Mouse (Mus musculus): ENCODE measurements around the gene Man1c1. TPM values are rescaled to one million over a fixed set of nuclear protein-coding genes. Genes with fewer than 3 reads are reported as not detected.

Gene Man1c1
- polyA plus RNA-seq, 1 experiment from 2014 or later, result 4.7 TPM

GRCm38 (mm10) chr4:134567377-134568226, 136.5 kb downstream of the Man1c1 start:
- peak; percentile 45 for ATAC-seq (ENCODE audit: low FRiP score)
- WGBS, result 14% methylated on average over 19 of the region's 19 CpGs
- peak overlapping the region; percentile 54 for H3K27ac ChIP-seq (replicated peaks)
- H3K27me3 ChIP-seq (replicated peaks), result no peaks in the 10 kb centered on the region
- no peaks in the 10 kb centered on the region for H3K9me3 ChIP-seq (replicated peaks)
- peaks cover 16% of the 10 kb centered on the region for H3K36me3 ChIP-seq
- peaks cover 9% of the 10 kb centered on the region; the same call in 1 of the 2 replicates for H3K4me1 ChIP-seq
- H3K4me2 ChIP-seq, result no peak overlapping the region
- H3K9ac ChIP-seq (replicated peaks), result no peak overlapping the region
- no peak overlapping the region for H3K4me3 ChIP-seq (replicated peaks)

DNA sequence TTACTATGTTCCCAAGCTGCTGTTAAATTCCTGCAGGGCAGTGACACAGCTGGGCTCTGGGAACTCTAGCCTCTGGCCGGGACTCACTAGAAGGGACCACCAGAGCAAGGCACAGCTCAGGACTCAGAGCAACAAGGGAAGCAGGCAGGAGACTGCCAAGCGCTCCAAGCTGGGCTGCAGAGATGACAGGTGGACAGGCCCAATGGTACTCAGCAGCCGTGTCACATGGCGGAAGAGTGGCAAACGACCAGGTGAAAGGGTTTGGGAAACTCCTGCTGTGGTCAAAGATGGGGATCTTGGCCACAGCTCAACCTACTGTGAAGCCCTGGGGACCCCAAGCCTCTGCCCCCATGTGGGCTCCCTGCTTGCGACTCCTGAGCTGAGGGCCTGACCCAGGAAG, 140.0 kb downstream of the Man1c1 start:
- no peak overlapping the region for H3K4me3 ChIP-seq (replicated peaks)
- H3K27ac ChIP-seq (replicated peaks), result no peak overlapping the region
- H3K36me3 ChIP-seq, result peaks cover 16% of the 10 kb centered on the region
- no peak overlapping the region for H3K4me2 ChIP-seq
- no peak for ATAC-seq (ENCODE audit: low FRiP score)
- H3K4me1 ChIP-seq, result peaks cover 3% of the 10 kb centered on the region; the same call in 1 of the 2 replicates
- no peak overlapping the region for H3K9ac ChIP-seq (replicated peaks)
- no peaks in the 10 kb centered on the region for H3K27me3 ChIP-seq (replicated peaks)
- no peaks in the 10 kb centered on the region for H3K9me3 ChIP-seq (replicated peaks)
- 84% methylated on average over 6 of the region's 6 CpGs for WGBS

GRCm38 (mm10) chr4:134563624-134564023, 140.5 kb downstream of the Man1c1 start:
- no peaks in the 10 kb centered on the region for H3K27me3 ChIP-seq (replicated peaks)
- H3K9ac ChIP-seq (replicated peaks), result no peak overlapping the region
- 92% methylated on average over 16 of the region's 16 CpGs for WGBS
- peaks cover 4% of the 10 kb centered on the region for H3K4me1 ChIP-seq
- peaks cover 16% of the 10 kb centered on the region for H3K36me3 ChIP-seq
- no peak for ATAC-seq (ENCODE audit: low FRiP score)
- no peaks in the 10 kb centered on the region for H3K9me3 ChIP-seq (replicated peaks)
- no peak overlapping the region for H3K4me3 ChIP-seq (replicated peaks)
- no peak overlapping the region for H3K4me2 ChIP-seq
- H3K27ac ChIP-seq (replicated peaks), result no peak overlapping the region

- Histone ChIP-seq H3K27me3 (replicated peaks) (no peaks in the 10 kb centered on the region), H3K9me3 (replicated peaks) (no peaks in the 10 kb centered on the region), H3K4me2 (no peak overlapping the region), H3K9ac (replicated peaks) (no peak overlapping the region), H3K4me1 (peaks cover 12% of the 10 kb centered on the region), H3K4me3 (replicated peaks) (no peak overlapping the region), H3K27ac (replicated peaks) (no peak overlapping the region), H3K36me3 (peaks cover 16% of the 10 kb centered on the region)
- 84% methylated on average over 2 of the region's 2 CpGs for WGBS
- no peak for ATAC-seq (ENCODE audit: low FRiP score)
Observed at GRCm38 (mm10) chr4:134562014-134562413, 142.1 kb downstream of the Man1c1 start.

- Histone ChIP-seq H3K4me2 (no peak overlapping the region), H3K27ac (replicated peaks) (no peak overlapping the region), H3K9me3 (replicated peaks) (no peaks in the 10 kb centered on the region), H3K27me3 (replicated peaks) (no peaks in the 10 kb centered on the region), H3K4me1 (peaks cover 16% of the 10 kb centered on the region), H3K4me3 (replicated peaks) (no peak overlapping the region), H3K9ac (replicated peaks) (no peak overlapping the region), H3K36me3 (peaks cover 16% of the 10 kb centered on the region)
- no peak for ATAC-seq (ENCODE audit: low FRiP score)
- WGBS, result 92% methylated on average over 8 of the region's 8 CpGs
Observed at GRCm38 (mm10) chr4:134560699-134561098, 143.4 kb downstream of the Man1c1 start.

- no peak overlapping the region for H3K4me3 ChIP-seq (replicated peaks)
- no peaks in the 10 kb centered on the region for H3K9me3 ChIP-seq (replicated peaks)
- ATAC-seq (ENCODE audit: low FRiP score), result no peak
- no peak overlapping the region for H3K9ac ChIP-seq (replicated peaks)
- 87% methylated on average over 7 of the region's 7 CpGs for WGBS
- H3K4me2 ChIP-seq, result no peak overlapping the region
- H3K27me3 ChIP-seq (replicated peaks), result no peaks in the 10 kb centered on the region
- H3K4me1 ChIP-seq, result peaks cover 16% of the 10 kb centered on the region
- H3K27ac ChIP-seq (replicated peaks), result no peak overlapping the region
- H3K36me3 ChIP-seq, result peaks cover 7% of the 10 kb centered on the region
Observed at GRCm38 (mm10) chr4:134559154-134559553, 144.9 kb downstream of the Man1c1 start.

GRCm38 (mm10) chr4:134558570-134559113, 145.4 kb downstream of the Man1c1 start:
- no peak for ATAC-seq (ENCODE audit: low FRiP score)
- Histone ChIP-seq H3K27ac (replicated peaks) (no peak overlapping the region), H3K9me3 (replicated peaks) (no peaks in the 10 kb centered on the region), H3K27me3 (replicated peaks) (no peaks in the 10 kb centered on the region), H3K4me2 (no peak overlapping the region), H3K4me3 (replicated peaks) (no peak overlapping the region), H3K4me1 (peaks cover 16% of the 10 kb centered on the region), H3K36me3 (peaks cover 4% of the 10 kb centered on the region; the same call in 1 of the 2 replicates), H3K9ac (replicated peaks) (0 out of 2 replicates have a peak overlapping the region, but pooled peaks have one; percentile 4)
- WGBS, result 45% methylated on average over 9 of the region's 9 CpGs

DNA sequence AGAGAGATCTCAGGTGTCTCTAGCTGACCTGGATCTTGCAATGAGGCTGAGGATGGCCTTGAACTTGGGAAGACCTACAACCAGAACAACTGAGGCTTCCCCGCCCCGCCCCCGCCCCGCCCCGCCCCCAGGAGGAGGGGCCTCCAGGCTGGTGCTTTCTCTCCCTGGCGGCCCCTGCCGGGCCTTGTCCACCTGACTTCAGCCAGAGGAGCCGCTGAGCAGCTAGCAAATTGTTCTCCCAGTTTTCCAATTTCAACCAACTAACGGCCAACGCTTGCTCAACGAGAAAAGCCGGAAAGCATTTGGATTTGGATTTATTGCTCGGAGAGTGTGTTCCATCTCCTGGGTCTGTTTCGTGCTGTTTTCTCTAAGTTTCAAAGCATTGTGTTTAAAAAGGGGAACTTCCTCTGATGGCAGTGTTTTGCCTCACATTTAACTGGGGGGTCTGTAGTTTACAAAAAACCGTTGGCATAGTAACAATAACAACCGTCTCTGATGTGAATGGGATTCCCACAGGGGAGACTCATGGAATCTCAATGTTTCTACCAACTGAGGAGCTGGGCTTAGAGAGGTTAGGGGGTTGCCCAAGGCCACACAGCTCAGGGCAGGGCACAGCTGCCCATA, 146.4 kb downstream of the Man1c1 start:
- peaks cover 16% of the 10 kb centered on the region for H3K4me1 ChIP-seq
- H3K27me3 ChIP-seq (replicated peaks), result no peaks in the 10 kb centered on the region
- no peak overlapping the region for H3K9ac ChIP-seq (replicated peaks)
- H3K36me3 ChIP-seq, result no peaks in the 10 kb centered on the region
- H3K9me3 ChIP-seq (replicated peaks), result no peaks in the 10 kb centered on the region
- peak overlapping the region; percentile 28; the same call in 1 of the 2 replicates for H3K27ac ChIP-seq (replicated peaks)
- WGBS, result 3% methylated on average over 16 of the region's 16 CpGs
- peak; percentile 37; the same call in 1 of the 2 replicates for ATAC-seq (ENCODE audit: low FRiP score)
- H3K4me2 ChIP-seq, result no peak overlapping the region
- no peak overlapping the region for H3K4me3 ChIP-seq (replicated peaks)

DNA sequence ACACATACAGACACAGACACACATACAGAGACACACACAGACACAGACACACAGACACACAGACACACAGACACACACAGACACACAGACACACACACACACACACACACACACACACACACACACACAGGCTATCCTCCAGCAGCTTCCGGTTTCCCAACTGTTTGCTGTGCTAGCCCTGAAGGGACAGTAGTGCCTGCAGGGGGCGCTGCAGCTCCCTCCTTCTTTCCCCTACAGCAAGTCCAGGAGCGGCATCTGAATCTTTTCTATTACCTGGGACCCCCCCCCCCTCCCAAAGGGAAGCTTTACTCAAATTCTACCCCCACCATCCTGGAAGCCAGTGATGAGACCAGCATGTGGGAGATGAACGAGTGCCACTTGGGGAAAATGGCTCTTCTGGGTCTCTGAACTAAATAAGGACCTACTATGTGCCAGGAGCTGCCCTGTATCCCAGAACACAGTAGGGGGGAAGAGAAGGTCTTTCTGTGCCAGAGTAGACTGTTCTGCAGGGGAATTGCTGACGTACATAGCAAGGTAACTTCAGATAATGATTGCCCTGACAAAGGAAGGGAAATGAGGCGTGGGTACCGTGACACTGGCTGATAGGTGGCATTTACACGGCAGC, 148.0 kb downstream of the Man1c1 start:
- Histone ChIP-seq H3K4me3 (replicated peaks) (no peak overlapping the region), H3K4me2 (no peak overlapping the region), H3K9me3 (replicated peaks) (no peaks in the 10 kb centered on the region), H3K36me3 (no peaks in the 10 kb centered on the region), H3K27ac (replicated peaks) (no peak overlapping the region), H3K27me3 (replicated peaks) (no peaks in the 10 kb centered on the region), H3K4me1 (peaks cover 27% of the 10 kb centered on the region), H3K9ac (replicated peaks) (no peak overlapping the region)
- 54% methylated on average over 8 of the region's 8 CpGs for WGBS
- ATAC-seq (ENCODE audit: low FRiP score), result no peak

DNA sequence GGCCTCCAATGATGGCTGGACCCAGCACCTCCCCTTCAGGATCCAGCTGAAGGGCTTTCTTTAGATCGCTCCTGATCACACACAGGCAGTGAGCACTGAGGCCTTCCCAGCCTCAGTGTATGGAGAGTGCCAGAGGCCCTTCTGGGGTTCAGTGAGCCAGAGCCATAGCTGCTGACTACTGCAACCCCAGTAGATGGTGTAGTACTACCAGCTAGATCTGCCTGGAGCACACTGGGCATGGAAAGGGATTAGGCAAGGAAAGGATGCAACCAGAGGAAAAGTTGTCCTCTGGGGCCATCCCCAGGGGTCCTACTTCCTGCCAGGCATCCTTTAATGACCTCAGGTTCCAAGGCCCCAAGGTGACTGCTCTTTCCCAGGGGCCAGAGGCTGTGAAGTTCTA, 150.5 kb downstream of the Man1c1 start:
- H3K9ac ChIP-seq (replicated peaks), result no peak overlapping the region
- no peak overlapping the region for H3K27ac ChIP-seq (replicated peaks)
- peaks cover 13% of the 10 kb centered on the region for H3K36me3 ChIP-seq
- no peaks in the 10 kb centered on the region for H3K9me3 ChIP-seq (replicated peaks)
- no peak overlapping the region for H3K4me2 ChIP-seq
- H3K4me1 ChIP-seq, result peaks cover 38% of the 10 kb centered on the region
- no peaks in the 10 kb centered on the region for H3K27me3 ChIP-seq (replicated peaks)
- no peak for ATAC-seq (ENCODE audit: low FRiP score)
- WGBS, result 78% methylated on average over 1 of the region's 1 CpGs
- H3K4me3 ChIP-seq (replicated peaks), result no peak overlapping the region

DNA sequence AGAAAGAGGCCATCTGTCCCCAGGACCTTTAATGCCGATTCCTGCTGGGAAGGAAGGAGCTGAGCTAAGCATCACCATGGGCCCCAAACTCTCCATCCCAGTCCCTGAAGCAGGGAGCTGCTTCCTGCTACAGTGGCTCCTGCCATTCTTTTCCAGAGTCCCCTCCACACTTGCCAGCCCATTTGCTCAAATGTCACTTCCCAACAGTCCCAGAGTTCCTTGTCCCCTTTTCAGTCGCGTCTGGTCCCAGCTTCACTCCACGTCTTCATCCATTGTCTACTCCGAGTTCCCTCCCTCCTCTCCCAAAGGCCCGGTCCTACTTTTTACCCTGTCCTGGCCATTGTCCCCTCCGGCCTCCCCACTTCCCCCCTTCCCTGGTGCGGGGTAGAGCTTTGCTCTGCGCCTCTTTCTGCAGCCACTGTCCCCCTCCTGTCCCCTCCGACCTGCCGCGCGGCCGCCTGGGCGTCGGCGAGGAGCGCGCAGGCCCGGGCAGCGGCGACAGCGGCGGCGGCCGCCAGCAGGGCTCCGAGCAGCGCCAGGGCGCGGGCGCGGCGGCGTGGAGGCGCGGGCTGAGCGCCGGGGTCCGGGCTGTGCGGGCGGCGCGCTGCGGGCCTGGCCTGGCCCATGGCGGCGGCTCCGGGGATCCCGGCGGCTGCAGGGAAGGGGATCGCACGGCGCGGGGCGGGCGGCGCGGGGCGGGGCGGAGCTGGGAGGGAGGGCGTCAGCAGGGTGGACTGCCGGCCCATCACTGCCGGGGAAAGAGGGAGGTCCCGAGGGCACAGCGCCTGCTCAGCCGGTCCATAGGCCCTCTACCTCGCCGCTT, 152.4 kb downstream of the Man1c1 start, which contains the start of gene Selenon:
Gene Selenon (minus strand): TSS at position 673 of the 823 bp plus-strand sequence.
- Histone ChIP-seq H3K9ac (replicated peaks) (peak within 1 kb of the TSS; percentile 90), H3K27ac (replicated peaks) (peak within 1 kb of the TSS; percentile 86), H3K4me2 (peak within 1 kb of the TSS; percentile 61), H3K27me3 (replicated peaks) (no peaks in the 10 kb centered on the region), H3K4me3 (replicated peaks) (peak within 1 kb of the TSS; percentile 54), H3K9me3 (replicated peaks) (no peaks in the 10 kb centered on the region), H3K4me1 (peaks cover 41% of the 10 kb centered on the region), H3K36me3 (peaks cover 13% of the 10 kb centered on the region)
- ATAC-seq (ENCODE audit: low FRiP score), result peak; percentile 80
- 3% methylated on average over 65 of the region's 67 CpGs for WGBS

All from neural tube, embryonic 15.5 days (tissue).